Mouse (Mus musculus): Measurements from ENCODE around the gene Ubac2.

DNA sequence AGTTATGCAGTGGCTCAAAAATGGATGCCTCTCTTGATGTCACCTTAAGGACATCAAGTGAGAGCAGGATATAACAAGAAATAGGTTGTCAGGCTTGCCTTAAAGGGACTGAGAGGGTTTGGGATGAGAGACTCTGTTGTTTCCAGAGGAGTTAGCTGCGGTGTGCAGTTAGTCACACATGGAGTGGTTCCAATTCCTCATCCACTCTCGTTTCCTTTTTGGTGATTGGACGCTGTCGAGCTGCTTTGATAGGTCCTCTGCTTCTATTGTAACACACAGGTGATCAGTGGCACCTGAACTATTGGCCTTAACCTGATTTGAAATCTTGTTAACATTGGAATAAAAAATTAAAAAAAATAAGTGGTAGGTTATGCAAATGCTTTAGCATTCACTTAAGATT lies 44.3 kb downstream of the Ubac2 start:
- TF ChIP-seq CTCF (IDR thresholded peaks at IDR 0.05; ENCODE audit: borderline replicate concordance, extremely low read depth, insufficient read depth, insufficient read length) (no peak), POLR2A (IDR thresholded peaks at IDR 0.05; ENCODE audit: borderline replicate concordance, extremely low read depth, insufficient read depth, insufficient read length, poor library complexity, severe bottlenecking) (no peak)

Measured in brain, embryonic 14.5 days (tissue).